Mouse (Mus musculus): ENCODE data around the gene Apln. TPM values are rescaled to one million over a fixed set of nuclear protein-coding genes. Genes with fewer than 3 reads are reported as not detected.

Apln gene
- total RNA-seq, 4 experiments from 2014 or later, result 13.1 to 23.6 (median 17.0) TPM

GRCm38 (mm10) chrX:48019359-48019758 lies 15.3 kb downstream of the Apln start:
- DNase-seq (ENCODE audit: low spot score in 2 of 2), result no peak

- DNase-seq (ENCODE audit: low spot score in 2 of 2), result peak in 1 of 2 experiments; percentile 69
Measured at GRCm38 (mm10) chrX:48016906-48017601, 17.6 kb downstream of the Apln start.

GRCm38 (mm10) chrX:48011656-48012055 lies 23.0 kb downstream of the Apln start:
- no peak for DNase-seq (ENCODE audit: low spot score in 2 of 2)

GRCm38 (mm10) chrX:48006062-48006461 lies 28.6 kb downstream of the Apln start:
- no peak for DNase-seq (ENCODE audit: low spot score in 2 of 2)

GRCm38 (mm10) chrX:48004786-48005185 lies 29.9 kb downstream of the Apln start:
- no peak for DNase-seq (ENCODE audit: low spot score in 2 of 2)

- no peak for DNase-seq (ENCODE audit: low spot score in 2 of 2)
Measured at GRCm38 (mm10) chrX:48001151-48001550, 33.5 kb downstream of the Apln start.

- no peak for DNase-seq (ENCODE audit: low spot score in 2 of 2)
Measured at GRCm38 (mm10) chrX:47998412-47998811, 36.2 kb downstream of the Apln start.

- DNase-seq (ENCODE audit: low spot score in 2 of 2), result peak in 1 of 2 experiments; percentile 57
Measured at GRCm38 (mm10) chrX:47992606-47993005, 42.0 kb downstream of the Apln start.

- DNase-seq (ENCODE audit: low spot score in 2 of 2), result no peak
Measured at GRCm38 (mm10) chrX:47988024-47988423, 46.6 kb downstream of the Apln start.

GRCm38 (mm10) chrX:47985000-47985619 lies 49.5 kb downstream of the Apln start:
- peak in 1 of 2 experiments; percentile 52 for DNase-seq (ENCODE audit: low spot score in 2 of 2)

- no peak for DNase-seq (ENCODE audit: low spot score in 2 of 2)
Measured at GRCm38 (mm10) chrX:47977078-47977477, 57.6 kb downstream of the Apln start.

GRCm38 (mm10) chrX:47976551-47976950 lies 58.1 kb downstream of the Apln start:
- DNase-seq (ENCODE audit: low spot score in 2 of 2), result peak in 1 of 2 experiments; percentile 44

Other genes starting within 250 kb of the Apln start
- gene Smarca1, start 141.9 kb downstream of the Apln start, total RNA-seq (2022), result 10 to 100 TPM; 43.4 to 51.4 (median 49.6) TPM
- 10 to 100 TPM; 52.1 to 55.3 (median 54.5) TPM for gene Ocrl, start 122.5 kb downstream of the Apln start, total RNA-seq (2022)
- 1 to 10 TPM in 1 of 4 experiments, under 1 TPM in 3; 0.09 to 1.1 (median 0.57) TPM for gene Xpnpep2, start 73.9 kb upstream of the Apln start, total RNA-seq (2022)
- gene Sash3, start 111.6 kb upstream of the Apln start, total RNA-seq (2022), result 1 to 10 TPM; 1.4 to 2.5 (median 1.9) TPM
- gene Zdhhc9, start 174.0 kb upstream of the Apln start, total RNA-seq (2022), result 10 to 100 TPM; 45.9 to 53.5 (median 52.4) TPM
- 10 to 100 TPM; 14.9 to 16.8 (median 15.5) TPM for gene Utp14a, start 222.0 kb upstream of the Apln start, total RNA-seq (2022)